Mouse (Mus musculus): ENCODE data around the gene Cc2d1b. TPM values are rescaled to one million over a fixed set of nuclear protein-coding genes. Genes with fewer than 3 reads are reported as not detected.

The Cc2d1b gene
- polyA plus RNA-seq, 1 experiment from 2014 or later, result 32.1 TPM

DNA sequence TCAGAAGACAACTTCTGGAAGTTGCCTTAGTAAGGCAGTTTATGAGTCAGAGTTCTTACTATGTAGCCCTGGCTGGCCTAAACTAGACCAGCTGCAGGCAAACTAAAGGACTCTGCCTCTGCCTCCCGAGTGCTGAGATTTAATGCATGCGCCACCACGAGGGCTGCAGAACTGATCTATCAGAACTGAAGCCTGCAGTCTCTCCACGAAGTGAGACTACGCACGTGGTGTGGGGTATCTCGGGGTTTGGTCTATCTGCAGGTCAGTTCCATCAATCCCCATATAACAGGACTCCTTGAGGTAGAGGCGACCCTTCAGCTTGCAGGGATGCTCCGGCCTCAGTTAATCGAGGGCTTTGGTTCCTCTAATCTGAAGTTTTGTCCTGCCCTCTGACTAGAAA, 575 bp upstream of the Cc2d1b start:
- 2% methylated on average over 10 of the region's 10 CpGs for WGBS
- Histone ChIP-seq H3K4me2 (peak overlapping the region; percentile 82), H3K27me3 (no peaks in the 10 kb centered on the region), H3K4me1 (peaks cover 16% of the 10 kb centered on the region), H3K4me3 (peak overlapping the region; percentile 85), H3K27ac (peak overlapping the region; percentile 96), H3K9me3 (no peaks in the 10 kb centered on the region), H3K36me3 (peaks cover 4% of the 10 kb centered on the region), H3K9ac (peak overlapping the region; percentile 97)
- no peak; the same call in 1 of the 2 replicates for ATAC-seq (ENCODE audit: insufficient number of reproducible peaks, low FRiP score, low TSS enrichment, low read depth)

DNA sequence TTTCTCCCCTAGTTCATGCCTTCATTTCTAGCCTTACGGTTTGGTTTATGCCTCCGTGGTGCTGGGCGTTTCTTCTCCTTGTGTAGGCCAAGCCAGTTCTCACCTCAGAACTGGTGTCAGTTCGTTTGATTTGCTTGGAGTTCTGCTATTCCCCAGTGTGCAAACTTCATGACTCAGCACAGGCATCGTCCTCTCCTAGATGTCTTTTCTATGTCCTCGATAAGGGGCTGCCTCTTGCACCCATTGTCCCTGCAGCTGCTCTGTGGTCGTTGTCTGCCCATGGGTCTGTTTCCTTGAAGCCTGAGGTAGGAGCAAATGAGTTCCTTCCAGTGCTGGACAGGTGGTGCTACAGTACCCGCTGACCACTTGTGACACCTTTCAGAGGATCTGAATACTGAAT, 796 bp downstream of the Cc2d1b start:
- Histone ChIP-seq H3K27ac (peak overlapping the region; percentile 96), H3K36me3 (peaks cover 15% of the 10 kb centered on the region), H3K4me3 (peak overlapping the region; percentile 85), H3K4me2 (peak overlapping the region; percentile 82), H3K4me1 (peaks cover 16% of the 10 kb centered on the region), H3K9ac (peak overlapping the region; percentile 97), H3K9me3 (no peaks in the 10 kb centered on the region), H3K27me3 (no peaks in the 10 kb centered on the region)
- WGBS, result 14% methylated on average over 8 of the region's 8 CpGs
- ATAC-seq (ENCODE audit: insufficient number of reproducible peaks, low FRiP score, low TSS enrichment, low read depth), result no peak

DNA sequence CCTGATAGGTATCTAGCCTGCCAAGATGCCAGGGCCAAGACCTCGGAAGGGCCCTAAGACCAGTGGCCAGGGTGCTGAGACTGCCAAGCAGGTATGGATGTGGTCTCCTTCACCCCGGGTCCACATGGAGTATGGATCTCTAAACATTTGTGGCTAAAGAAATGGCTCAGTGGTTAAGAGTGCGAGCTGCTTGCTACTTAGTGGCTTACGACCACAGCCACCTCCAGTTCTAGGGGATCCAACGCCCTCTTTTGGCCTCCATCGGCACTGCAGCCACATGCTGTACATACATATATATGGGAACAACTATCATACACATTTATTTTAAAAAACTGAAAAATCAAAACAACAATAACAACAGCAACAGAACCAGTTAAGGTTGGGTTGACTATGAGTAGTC, 1.8 kb downstream of the Cc2d1b start:
- no peak for ATAC-seq (ENCODE audit: insufficient number of reproducible peaks, low FRiP score, low TSS enrichment, low read depth)
- Histone ChIP-seq H3K36me3 (peaks cover 25% of the 10 kb centered on the region), H3K4me3 (no peak overlapping the region), H3K4me1 (peaks cover 16% of the 10 kb centered on the region), H3K4me2 (no peak overlapping the region), H3K9ac (no peak overlapping the region), H3K27me3 (no peaks in the 10 kb centered on the region), H3K27ac (no peak overlapping the region), H3K9me3 (no peaks in the 10 kb centered on the region)
- WGBS, result 96% methylated on average over 6 of the region's 6 CpGs

DNA sequence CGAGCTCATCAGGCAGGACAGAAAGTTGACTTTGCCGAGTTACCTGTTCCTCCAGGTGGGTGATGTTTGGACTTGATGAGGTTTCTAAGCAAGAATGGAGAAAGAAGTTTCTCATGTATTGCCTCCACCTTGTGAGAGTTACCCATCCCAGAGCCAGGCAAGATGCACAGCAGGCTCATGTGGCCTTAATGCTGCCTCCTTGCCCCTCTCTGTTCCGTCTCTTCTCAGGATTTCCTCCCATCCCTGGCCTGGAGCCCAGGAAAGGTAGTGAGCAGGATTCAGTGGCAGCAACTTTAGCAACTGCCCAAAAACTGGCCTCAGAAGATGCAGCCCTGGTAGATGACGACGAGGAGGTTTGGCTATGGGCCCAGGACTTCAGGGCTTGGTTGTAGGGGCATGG, 7.3 kb downstream of the Cc2d1b start:
- Histone ChIP-seq H3K4me2 (no peak overlapping the region), H3K9ac (no peak overlapping the region), H3K4me3 (no peak overlapping the region), H3K9me3 (no peaks in the 10 kb centered on the region), H3K4me1 (no peaks in the 10 kb centered on the region), H3K36me3 (peaks cover 79% of the 10 kb centered on the region), H3K27ac (no peak overlapping the region), H3K27me3 (no peaks in the 10 kb centered on the region)
- ATAC-seq (ENCODE audit: insufficient number of reproducible peaks, low FRiP score, low TSS enrichment, low read depth), result no peak
- 79% methylated on average over 5 of the region's 5 CpGs for WGBS

DNA sequence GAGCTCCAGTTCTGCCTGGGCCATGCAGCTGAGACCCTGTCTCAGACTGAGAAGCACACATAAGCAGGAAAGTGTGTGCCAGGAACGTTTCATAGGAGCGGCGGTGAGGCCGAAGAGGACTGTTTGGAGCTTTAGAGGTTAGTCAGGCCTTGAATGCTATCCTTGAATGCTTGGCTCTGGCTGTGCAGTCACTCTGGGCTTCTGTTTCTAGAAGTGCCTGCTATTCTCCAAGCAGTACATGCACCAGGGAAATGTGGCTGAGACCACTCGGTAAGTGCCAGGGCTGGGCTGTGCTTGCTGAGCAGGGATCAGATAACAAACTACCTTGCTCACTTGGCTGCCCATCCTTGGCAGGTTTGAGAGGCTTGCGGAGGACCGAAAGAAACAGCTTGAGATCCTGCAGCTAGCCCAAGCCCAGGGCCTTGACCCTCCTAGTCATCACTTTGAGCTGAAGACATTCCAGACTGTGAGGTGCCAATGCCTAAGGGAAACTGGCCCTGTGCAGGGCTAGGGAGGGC, 9.7 kb downstream of the Cc2d1b start:
- ATAC-seq (ENCODE audit: insufficient number of reproducible peaks, low FRiP score, low TSS enrichment, low read depth), result no peak
- H3K4me3 ChIP-seq, result no peak overlapping the region
- WGBS, result 92% methylated on average over 7 of the region's 7 CpGs
- no peaks in the 10 kb centered on the region for H3K9me3 ChIP-seq
- H3K36me3 ChIP-seq, result peaks cover 95% of the 10 kb centered on the region
- H3K9ac ChIP-seq, result no peak overlapping the region
- no peak overlapping the region for H3K27ac ChIP-seq
- H3K4me2 ChIP-seq, result no peak overlapping the region
- H3K4me1 ChIP-seq, result no peaks in the 10 kb centered on the region
- no peaks in the 10 kb centered on the region for H3K27me3 ChIP-seq

DNA sequence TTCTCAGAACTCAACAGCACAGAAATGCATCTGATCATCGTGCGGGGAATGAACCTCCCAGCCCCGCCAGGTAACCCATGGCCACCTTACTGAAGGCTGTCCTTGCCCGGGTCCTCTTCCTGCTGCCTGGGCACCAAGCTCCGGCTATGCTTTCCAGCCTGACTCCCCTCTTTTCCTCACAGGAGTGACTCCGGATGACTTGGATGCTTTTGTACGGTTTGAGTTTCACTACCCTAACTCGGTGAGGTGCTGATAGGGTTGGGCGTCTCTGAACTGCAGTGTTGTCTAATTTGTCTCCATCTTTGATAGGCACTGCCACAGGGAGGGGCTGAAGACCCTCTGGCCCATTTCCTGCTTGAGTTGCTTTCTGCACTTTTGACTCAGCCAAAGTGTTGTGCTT, 10.4 kb downstream of the Cc2d1b start:
- H3K4me1 ChIP-seq, result no peaks in the 10 kb centered on the region
- no peak for ATAC-seq (ENCODE audit: insufficient number of reproducible peaks, low FRiP score, low TSS enrichment, low read depth)
- H3K36me3 ChIP-seq, result peaks cover 95% of the 10 kb centered on the region
- no peak overlapping the region for H3K9ac ChIP-seq
- no peak overlapping the region for H3K4me2 ChIP-seq
- H3K9me3 ChIP-seq, result no peaks in the 10 kb centered on the region
- no peaks in the 10 kb centered on the region for H3K27me3 ChIP-seq
- no peak overlapping the region for H3K27ac ChIP-seq
- H3K4me3 ChIP-seq, result no peak overlapping the region
- WGBS, result 93% methylated on average over 9 of the region's 9 CpGs

DNA sequence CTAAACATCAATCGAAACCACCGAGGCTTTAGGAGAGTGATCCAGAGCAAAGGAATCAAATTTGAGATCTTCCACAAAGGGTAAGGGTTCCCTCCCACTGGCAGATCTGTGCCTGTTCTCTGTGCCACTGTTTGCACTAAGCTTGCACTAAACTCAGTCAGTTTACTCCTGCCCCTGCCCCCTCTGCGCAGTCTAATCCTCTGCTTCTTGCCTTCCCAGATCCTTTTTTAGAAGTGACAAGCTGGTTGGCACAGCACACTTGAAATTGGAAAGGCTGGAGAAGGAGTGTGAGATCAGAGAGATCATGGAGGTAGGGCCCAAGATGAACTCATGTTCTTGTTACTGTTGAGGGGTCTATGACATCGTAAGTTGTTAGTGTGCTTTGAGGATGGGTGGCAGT, 11.9 kb downstream of the Cc2d1b start:
- Histone ChIP-seq H3K4me3 (no peak overlapping the region), H3K9me3 (no peaks in the 10 kb centered on the region), H3K4me2 (no peak overlapping the region), H3K36me3 (peaks cover 90% of the 10 kb centered on the region), H3K9ac (no peak overlapping the region), H3K27ac (no peak overlapping the region), H3K4me1 (no peaks in the 10 kb centered on the region), H3K27me3 (no peaks in the 10 kb centered on the region)
- no peak for ATAC-seq (ENCODE audit: insufficient number of reproducible peaks, low FRiP score, low TSS enrichment, low read depth)
- 95% methylated on average over 4 of the region's 4 CpGs for WGBS

DNA sequence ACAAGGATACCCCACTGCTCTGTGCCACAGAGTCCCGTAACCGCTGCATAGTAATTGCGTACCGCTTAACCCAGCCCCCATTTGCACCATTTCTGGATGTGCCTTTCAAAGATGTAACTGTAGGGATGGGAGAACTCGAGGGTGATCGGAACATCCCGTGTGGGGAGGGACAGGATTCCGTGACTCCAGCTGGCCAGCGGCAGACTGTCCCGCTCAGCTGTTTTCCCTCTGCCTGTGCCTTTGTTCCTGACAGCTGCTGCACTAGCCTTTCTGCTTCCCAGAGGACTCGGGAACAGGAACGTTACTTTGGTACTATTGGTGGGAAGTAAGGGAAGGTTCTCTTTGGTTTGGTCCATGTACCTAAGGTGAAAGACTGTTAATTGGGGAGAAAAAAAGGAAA, 14.0 kb downstream of the Cc2d1b start:
- no peak overlapping the region for H3K4me3 ChIP-seq
- 81% methylated on average over 12 of the region's 12 CpGs for WGBS
- H3K4me2 ChIP-seq, result no peak overlapping the region
- H3K9ac ChIP-seq, result no peak overlapping the region
- H3K36me3 ChIP-seq, result peaks cover 90% of the 10 kb centered on the region
- no peaks in the 10 kb centered on the region for H3K9me3 ChIP-seq
- H3K27me3 ChIP-seq, result no peaks in the 10 kb centered on the region
- H3K27ac ChIP-seq, result no peak overlapping the region
- no peaks in the 10 kb centered on the region for H3K4me1 ChIP-seq
- no peak for ATAC-seq (ENCODE audit: insufficient number of reproducible peaks, low FRiP score, low TSS enrichment, low read depth)

DNA sequence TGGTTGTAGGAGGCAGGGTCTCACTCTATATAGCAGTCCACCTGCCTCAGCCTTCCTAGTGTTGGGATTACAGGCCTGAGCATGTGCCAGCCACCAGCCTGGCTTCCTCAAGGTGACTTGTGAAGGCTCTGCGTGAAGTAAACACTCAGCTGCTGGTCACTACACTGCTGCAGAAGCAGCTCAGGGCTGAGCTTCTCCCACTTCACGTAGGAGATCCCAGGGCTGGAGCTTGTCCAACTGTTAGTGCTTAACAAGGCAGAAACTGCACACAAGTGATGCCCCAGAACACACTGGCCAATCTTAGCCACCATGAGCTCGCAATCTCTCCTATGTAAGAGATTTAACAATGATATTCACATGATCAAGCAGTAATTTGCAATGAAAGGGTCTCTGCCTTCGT, 15.0 kb downstream of the Cc2d1b start:
- H3K27ac ChIP-seq, result no peak overlapping the region

DNA sequence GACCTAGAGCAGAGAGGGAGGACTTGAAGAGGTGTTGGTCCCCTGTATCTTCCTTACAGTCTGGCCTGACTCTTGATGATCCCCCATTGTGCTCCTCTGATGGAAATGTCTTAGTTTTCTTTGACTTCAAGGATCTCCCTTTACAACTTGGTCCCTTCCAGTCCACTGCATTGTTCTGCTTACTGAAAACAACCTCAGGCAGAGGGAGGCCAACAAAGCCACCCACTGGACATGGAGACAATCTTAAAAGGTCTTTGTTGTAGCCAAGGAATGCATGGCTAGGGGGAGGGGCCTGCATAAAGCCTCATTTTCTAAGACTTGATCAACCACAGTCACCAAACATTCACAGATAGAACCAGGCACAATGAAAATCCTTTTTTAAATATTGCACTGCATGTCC, 15.4 kb downstream of the Cc2d1b start:
- ATAC-seq (ENCODE audit: insufficient number of reproducible peaks, low FRiP score, low TSS enrichment, low read depth), result no peak
- H3K4me1 ChIP-seq, result no peaks in the 10 kb centered on the region
- no peak overlapping the region for H3K4me3 ChIP-seq
- no peak overlapping the region for H3K4me2 ChIP-seq
- no peaks in the 10 kb centered on the region for H3K27me3 ChIP-seq
- no peaks in the 10 kb centered on the region for H3K9me3 ChIP-seq
- no peak overlapping the region for H3K9ac ChIP-seq
- H3K27ac ChIP-seq, result no peak overlapping the region
- H3K36me3 ChIP-seq, result peaks cover 83% of the 10 kb centered on the region

More for the DNA sequence above, 15.0 kb downstream of the Cc2d1b start:
- no peaks in the 10 kb centered on the region for H3K9me3 ChIP-seq
- H3K4me2 ChIP-seq, result no peak overlapping the region
- H3K27me3 ChIP-seq, result no peaks in the 10 kb centered on the region
- WGBS, result 85% methylated on average over 4 of the region's 4 CpGs
- no peak for ATAC-seq (ENCODE audit: insufficient number of reproducible peaks, low FRiP score, low TSS enrichment, low read depth)
- no peaks in the 10 kb centered on the region for H3K4me1 ChIP-seq
- no peak overlapping the region for H3K4me3 ChIP-seq
- no peak overlapping the region for H3K9ac ChIP-seq
- peaks cover 87% of the 10 kb centered on the region for H3K36me3 ChIP-seq

DNA sequence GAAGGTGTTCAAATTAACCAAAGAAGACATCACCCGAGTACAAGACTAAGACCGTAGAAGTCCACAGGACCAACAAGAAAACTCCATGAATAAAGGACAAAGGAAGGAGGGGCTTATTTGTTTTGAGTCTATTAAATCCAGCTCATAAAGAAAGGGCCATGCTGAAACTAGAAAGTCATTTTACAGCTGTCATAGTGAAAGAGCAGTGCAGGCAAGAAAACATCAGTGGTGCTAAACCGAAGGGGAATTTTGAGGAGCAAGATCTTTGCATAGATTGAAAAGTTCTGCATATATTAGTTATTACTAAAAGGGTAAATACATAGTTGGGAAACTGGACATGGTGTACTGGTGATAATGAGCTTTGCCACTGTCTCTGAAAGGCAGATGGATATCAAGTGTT, 18.0 kb downstream of the Cc2d1b start:
- Histone ChIP-seq H3K27me3 (no peaks in the 10 kb centered on the region), H3K4me3 (no peak overlapping the region), H3K9me3 (no peaks in the 10 kb centered on the region), H3K36me3 (peaks cover 81% of the 10 kb centered on the region), H3K27ac (no peak overlapping the region), H3K4me2 (no peak overlapping the region), H3K9ac (no peak overlapping the region), H3K4me1 (no peaks in the 10 kb centered on the region)
- 83% methylated on average over 3 of the region's 3 CpGs for WGBS
- ATAC-seq (ENCODE audit: insufficient number of reproducible peaks, low FRiP score, low TSS enrichment, low read depth), result no peak

DNA sequence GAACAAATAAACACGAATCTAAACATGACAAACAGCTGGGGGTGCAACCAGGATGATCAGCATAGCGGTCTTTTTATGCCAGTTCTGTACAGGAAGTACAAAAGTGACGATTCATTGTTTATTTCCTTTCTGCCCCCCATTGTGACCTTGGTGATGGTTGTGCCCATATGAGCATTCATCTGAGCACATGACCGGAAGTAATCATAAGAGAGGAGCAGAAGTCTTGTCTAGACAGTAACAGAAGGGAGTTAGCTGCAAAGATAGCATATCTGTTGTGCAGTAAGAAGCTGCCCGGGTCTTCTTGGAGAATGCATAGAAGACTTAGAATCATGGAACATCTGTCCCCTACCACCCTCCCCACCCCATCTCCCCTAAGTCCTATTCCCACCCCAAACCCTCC, 19.0 kb downstream of the Cc2d1b start:
- 75% methylated on average over 5 of the region's 5 CpGs for WGBS
- no peak overlapping the region for H3K9ac ChIP-seq
- no peak overlapping the region for H3K4me2 ChIP-seq
- no peaks in the 10 kb centered on the region for H3K9me3 ChIP-seq
- no peaks in the 10 kb centered on the region for H3K27me3 ChIP-seq
- H3K27ac ChIP-seq, result no peak overlapping the region
- H3K36me3 ChIP-seq, result peaks cover 75% of the 10 kb centered on the region
- H3K4me3 ChIP-seq, result no peak overlapping the region
- no peak for ATAC-seq (ENCODE audit: insufficient number of reproducible peaks, low FRiP score, low TSS enrichment, low read depth)
- no peaks in the 10 kb centered on the region for H3K4me1 ChIP-seq

DNA sequence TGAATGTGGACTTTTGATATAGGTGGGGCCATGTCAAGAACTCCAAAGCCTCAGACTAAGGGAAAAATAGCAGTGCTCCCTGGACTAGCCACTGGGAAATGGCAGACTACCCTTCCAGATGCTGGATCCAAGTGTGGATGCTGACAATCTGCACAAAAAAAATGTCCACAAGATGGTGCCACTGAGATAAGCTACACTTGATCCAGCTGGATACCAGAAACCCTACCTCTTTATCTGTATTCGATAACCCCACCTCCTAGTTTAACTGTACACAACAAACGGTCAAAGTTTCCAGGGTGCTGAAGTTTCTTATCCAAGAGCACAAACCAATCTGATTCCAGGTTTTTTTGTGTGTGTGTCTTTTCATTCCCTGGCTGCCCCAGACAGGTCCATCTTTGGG, 44.7 kb downstream of the Cc2d1b start:
- Histone ChIP-seq H3K36me3 (peaks cover 31% of the 10 kb centered on the region), H3K27me3 (no peaks in the 10 kb centered on the region), H3K4me3 (no peak overlapping the region), H3K27ac (no peak overlapping the region), H3K4me2 (no peak overlapping the region), H3K4me1 (no peaks in the 10 kb centered on the region), H3K9me3 (no peaks in the 10 kb centered on the region), H3K9ac (no peak overlapping the region)
- WGBS, result 68% methylated on average over 2 of the region's 2 CpGs
- no peak for ATAC-seq (ENCODE audit: insufficient number of reproducible peaks, low FRiP score, low TSS enrichment, low read depth)

All from limb, embryonic 15.5 days (tissue).